Mouse (Mus musculus) layer of hippocampus, adult 6 months (tissue): ENCODE results near the gene 4930480E11Rik. TPM values are rescaled to one million over a fixed set of nuclear protein-coding genes. Genes with fewer than 3 reads are reported as not detected.

Experiments
- long read RNA-seq, 2 experiments: library from polyadenylated mRNA; unstranded; transcript quantifications; one replicate each; pipeline ENCODE4 v2.0.0; 2019 to 2020
- polyA plus RNA-seq: library from polyadenylated mRNA; unstranded; fragments of <200 nt; fragmentation: Nextera tagmentation; gene quantifications from 2 replicates; pipeline ENCODE4 v1.2.3, GENCODE M21; 2021

The 4930480E11Rik gene
- polyA plus RNA-seq = not detected in 2 replicates
- long read RNA-seq, experiment 1 = 0 reads
- long read RNA-seq, experiment 2 = 0 reads

DNA sequence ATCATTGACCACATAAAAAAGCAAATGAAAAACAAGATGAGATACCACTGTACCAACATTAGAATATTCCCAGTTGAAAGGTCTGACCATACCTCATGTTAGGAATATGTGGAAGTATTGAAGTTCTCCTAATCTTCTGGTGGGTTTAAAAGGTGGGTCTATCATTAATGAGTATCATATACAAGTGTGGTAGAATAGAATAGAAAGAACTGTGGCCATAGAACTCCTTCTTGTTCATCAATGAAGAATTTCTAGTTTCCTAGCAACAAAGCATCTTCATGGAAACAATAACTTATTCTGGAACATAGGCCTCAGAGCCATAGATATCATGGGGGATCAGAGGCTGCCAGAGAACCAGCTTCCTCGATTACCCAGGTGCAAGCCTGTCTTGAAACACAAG lies at the start of gene 4930480E11Rik:
Gene 4930480E11Rik, plus strand, starts transcription at position 301 of the 400 bp plus-strand sequence.

Other genes starting within 250 kb of the 4930480E11Rik start
- gene Gm5938, start 244.2 kb upstream of the 4930480E11Rik start, polyA plus RNA-seq = not detected in 2 replicates
- gene Obp1b, start 182.9 kb upstream of the 4930480E11Rik start, polyA plus RNA-seq = not detected in 2 replicates
- gene Gm14743, start 123.7 kb upstream of the 4930480E11Rik start, polyA plus RNA-seq = not detected in 2 replicates
- gene Prrg1, start 214.3 kb downstream of the 4930480E11Rik start, polyA plus RNA-seq = 4.3 and 5.0 TPM in 2 replicates